Mouse (Mus musculus) large intestine, adult 2 months (tissue): ENCODE measurements around the gene Ick. TPM values are rescaled to one million over a fixed set of nuclear protein-coding genes. Genes with fewer than 3 reads are reported as not detected.
"Not testable (repeated sequence)": the region's sequence is repeated elsewhere in the genome, so short reads cannot be mapped to it uniquely, and the experiment has no call there.

Source experiments
- DNase-seq: peaks from one replicate; pipeline ENCODE4 v3.0.0-alpha.2; 2012; ENCODE audit warnings: low read depth, low spot score
- WGBS: fragments of 180-500 bp; shearing (Covaris S2); methylation state at CpG from one replicate; pipeline ENCODE4 v1.1.7; 2018; 5-methylcytosine and 5-hydroxymethylcytosine counted together
- polyA plus RNA-seq: library from polyadenylated mRNA; depleted of rRNA; stranded (reverse); fragments of >200 nt; gene quantifications from 2 replicates; pipeline ENCODE4 v1.2.3, GENCODE M21; 2012

The Ick gene
- polyA plus RNA-seq, 1 experiment: 18.0 TPM

DNA sequence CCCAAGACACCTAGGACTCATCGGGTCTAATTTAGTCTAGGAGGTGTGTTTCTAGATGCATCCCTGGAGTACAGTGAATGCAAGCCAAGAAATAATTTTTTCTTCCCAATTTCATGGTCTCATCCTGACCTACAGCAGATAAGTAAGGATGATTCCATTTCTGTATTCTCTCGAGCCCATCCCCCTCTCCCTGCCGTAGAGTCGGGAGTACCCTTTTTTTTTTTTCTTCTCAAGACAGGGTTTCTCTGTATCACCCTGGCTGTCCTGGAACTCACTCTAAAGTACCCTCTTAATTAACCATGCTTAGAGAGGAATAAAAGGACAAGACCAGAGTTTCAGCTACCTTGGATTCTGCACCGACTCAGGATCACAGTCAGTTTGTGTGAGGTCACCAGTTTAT lies 69.2 kb downstream of the Ick start:
- no peak for DNase-seq
- WGBS: 84% methylated on average over 5 of the region's 5 CpGs

DNA sequence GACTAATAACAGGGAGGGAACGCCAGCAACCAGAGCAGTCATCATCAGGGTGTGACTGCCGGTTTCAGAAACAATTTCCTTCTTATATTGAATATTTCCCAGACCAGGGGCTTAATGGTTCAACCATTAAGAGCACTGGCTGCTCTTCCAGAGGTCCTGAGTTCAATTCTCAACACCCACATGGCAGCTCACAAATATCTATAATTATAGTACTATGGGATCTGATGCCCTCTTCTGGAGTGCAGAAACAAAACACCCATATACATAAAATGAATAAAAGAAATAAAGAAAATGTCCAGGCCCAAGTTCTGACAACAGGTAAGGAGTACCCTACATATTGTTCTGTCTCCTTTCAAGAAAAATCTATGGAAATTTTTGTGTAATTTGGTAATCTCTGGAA lies 70.1 kb downstream of the Ick start:
- WGBS: 27% methylated on average over 2 of the region's 2 CpGs
- DNase-seq: no peak

DNA sequence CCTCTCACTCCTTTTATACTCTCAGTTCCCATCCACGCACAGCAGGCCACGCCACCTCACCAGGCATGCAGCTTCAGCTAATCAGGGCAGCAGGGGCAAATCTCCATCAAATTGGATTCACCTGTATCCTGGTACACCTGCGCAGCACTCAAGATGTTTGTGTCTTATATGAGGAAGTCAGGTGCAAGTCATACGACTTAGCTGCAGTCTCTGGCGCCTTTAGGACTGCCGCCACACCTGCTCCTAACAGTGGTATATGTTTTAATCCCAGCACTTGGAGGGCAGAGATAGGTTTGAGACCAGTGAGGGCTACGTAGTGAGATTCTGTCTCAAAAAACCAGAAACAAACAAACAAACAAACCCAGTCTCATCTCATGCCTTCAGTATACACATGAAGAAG lies 73.5 kb downstream of the Ick start, which contains the start of gene Gsta4:
TSS of gene Gsta4 (plus strand) at position 301 of the 400 bp plus-strand sequence.
- 94% methylated on average over 5 of the region's 7 CpGs for WGBS
- DNase-seq: not testable (repeated sequence)

DNA sequence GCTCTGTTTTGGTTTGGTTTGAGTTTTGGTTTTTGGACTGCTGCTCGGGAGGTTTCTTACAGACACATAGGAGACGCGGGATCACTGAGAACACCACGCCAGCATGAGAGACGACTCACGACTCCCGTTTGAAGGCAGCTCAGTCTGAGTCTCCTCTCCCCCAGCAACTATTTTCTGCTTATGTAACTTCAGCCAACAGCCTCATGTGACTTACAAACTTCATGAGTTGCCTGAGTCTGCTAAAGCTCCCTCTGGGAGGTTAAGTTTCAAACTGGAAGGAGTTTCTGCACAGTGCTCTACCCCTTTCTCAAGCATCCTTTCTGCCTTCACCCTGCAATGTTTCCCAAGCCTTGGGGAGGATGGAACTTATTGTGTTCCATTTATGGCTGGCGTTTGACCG lies 76.7 kb downstream of the Ick start:
- 84% methylated on average over 9 of the region's 9 CpGs for WGBS
- DNase-seq: no peak

DNA sequence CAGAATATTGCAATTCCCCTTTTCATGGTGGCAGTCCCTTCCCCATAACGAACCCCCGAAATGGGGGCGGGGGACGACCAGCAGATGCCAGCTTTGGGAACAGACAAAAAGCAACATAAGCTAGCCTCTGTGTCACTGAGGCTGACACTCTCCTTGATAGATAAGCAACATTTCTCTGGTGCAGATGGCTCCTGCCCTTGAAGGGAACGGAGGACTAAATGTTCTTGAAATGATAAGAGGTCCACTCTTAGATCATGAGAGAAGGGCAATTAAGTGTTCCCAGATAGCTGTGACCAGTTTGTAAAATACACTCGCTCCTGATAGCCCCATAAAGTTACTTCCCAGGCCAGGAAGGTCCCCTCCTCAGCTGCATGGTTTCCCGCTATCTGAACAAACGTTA lies 79.9 kb downstream of the Ick start:
- no peak for DNase-seq
- 82% methylated on average over 8 of the region's 8 CpGs for WGBS

DNA sequence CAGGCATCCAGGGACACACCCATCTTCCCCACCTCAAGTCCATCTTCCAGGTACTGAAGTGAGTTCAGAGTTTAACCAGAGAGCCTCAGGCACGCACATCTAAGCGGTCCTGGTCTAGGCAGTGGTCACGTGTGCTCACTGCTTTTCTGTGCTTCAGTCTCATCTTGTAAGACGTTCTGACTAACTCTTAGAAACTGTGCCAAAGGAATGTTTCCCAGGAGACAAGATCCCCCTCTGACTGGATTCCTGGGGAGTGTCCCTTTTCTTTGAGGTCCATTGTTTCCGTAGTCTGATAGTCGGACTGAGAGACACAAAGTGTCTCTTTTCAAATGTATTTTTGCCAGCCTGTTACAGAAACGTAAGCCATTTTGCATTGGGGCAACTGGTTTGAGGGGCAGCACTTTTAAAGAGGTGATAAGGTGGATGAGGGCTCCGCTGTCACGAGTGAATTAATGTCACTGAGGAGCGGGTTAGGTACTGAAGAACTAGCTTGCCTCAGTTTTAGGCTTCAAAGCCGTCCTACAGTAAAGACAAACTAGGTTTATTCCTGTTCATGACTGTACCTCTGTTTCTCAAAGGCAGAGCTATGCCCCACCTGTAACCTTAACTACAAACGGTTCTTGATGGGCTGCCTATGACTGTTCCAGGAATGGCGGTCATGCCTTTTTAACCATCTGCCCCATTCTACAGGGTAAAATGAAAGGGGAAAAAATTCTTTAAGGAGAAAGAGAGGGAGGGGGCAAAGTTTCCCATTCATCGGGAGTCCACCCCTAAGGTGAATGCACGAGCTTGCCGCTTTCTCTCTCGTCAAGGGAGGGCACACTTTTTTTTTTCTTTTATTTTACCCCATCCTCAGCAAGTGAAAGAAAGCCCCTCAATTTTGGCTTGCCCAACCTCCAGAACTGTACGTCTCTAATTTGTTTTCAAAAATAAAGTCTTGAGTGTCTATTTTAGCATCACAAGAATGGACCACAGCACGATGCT lies 82.0 kb downstream of the Ick start:
- no peak for DNase-seq
- 16% methylated on average over 19 of the region's 19 CpGs for WGBS

DNA sequence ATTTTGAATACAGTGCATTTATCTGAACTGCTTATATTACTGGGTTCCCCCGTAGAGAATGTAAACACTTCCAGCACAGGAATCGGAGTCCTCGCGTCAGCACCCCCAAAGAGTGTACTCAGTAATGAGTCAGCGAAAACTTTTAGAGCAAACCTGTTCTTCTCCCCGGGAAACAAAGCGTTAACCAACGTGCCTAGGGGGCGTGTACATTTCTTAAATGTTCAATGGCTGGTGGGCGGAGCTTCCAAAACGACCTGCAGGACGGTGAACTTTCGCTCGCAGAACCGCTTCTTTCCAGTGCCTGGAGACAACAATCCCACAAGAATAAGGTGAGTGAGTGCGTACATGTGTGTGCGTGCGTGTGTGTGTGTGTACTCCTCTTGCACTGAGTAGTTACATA lies 82.7 kb downstream of the Ick start:
- DNase-seq: peak; percentile 73
- under 1% methylated on average over 18 of the region's 18 CpGs for WGBS

DNA sequence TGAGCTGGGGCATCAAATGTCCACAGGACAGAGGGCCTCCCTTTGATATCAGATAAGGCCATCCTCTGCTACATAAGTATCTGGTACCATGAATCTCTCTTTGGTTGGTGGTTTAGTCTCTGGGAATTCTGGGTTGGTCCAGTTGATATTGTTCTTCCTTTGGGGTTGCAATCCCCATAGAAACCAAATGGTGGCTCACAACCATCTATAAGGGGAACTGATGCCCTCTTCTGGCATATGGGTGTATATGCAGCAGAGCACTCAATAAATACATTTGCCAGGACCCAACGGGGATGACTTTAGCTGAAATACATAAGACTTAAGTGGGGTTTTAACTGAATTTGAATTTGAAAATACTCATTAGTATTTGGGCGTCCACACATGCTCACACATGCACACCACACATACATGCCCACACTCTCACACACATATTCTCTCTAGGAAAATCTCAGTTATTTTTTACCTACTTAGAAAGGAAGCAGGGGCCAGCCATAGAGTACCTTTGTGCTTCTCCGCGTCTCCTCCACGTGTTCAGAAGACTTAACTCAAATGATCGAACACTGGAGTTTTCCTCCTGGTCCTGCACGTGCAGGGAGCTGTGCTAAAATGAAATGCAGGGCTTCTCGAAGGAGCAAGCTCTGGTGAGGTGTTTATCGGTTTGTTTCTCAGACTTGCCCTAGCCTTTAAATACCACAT lies 85.1 kb downstream of the Ick start:
- peak; percentile 45 for DNase-seq
- WGBS: 44% methylated on average over 9 of the region's 9 CpGs

DNA sequence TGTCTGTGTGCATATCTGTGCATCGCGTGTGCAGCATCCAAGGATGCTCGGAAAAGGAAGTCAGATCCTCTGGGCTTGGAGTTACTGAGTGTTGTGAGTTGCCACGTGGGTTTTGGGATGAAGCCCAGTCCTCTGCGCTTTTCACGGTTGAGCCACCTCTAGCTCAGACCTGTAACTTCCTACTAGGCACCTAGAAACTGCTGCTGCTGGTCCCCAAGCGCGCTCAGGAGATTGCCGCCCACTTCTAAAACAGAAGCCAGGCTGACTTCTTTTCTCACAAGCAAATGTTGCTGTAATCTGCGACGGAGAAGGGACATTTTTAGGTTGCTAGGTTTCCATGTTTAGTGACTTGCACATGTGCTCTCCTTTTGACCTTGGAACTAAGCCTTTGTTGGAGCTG lies 86.0 kb downstream of the Ick start:
- WGBS: 83% methylated on average over 11 of the region's 11 CpGs
- DNase-seq: no peak

DNA sequence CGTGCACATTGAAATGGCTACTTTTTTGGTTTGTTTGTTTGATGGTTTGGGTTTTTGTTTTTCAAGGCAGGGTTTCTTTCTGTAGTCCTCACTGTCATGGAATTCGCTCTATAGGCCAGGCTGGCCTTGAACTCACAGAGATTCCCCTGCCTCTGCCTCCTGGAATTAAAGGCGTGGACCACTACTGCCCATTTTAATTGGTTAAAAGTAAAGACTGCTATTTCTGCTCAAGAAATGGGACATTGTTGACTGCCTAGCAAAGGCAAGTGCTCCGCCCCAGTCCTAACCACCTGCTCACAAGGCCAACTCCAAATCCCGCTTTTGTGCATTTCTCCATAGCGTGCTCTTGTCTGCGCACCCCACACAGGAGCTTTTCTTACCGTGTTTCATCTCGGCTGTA lies 88.8 kb downstream of the Ick start:
- 96% methylated on average over 9 of the region's 9 CpGs for WGBS
- no peak for DNase-seq

DNA sequence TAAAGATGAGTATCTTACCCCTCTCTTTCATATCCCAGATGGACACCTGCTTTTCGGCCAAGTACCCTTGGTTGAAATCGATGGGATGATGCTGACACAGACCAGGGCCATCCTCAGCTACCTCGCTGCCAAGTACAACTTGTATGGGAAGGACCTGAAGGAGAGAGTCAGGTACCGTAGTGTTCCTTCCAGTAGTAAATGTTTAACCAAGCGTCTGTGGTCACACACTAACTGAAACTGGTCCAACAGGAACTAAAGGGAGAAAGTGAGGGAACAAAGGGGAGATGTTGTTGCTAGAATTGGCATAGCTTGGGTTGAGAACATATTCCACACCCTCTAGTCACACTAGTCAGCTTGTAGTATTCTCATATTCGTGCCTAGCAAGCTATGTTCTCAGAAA lies 95.2 kb downstream of the Ick start:
- WGBS: 35% methylated on average over 6 of the region's 6 CpGs
- peak; percentile 88 for DNase-seq

DNA sequence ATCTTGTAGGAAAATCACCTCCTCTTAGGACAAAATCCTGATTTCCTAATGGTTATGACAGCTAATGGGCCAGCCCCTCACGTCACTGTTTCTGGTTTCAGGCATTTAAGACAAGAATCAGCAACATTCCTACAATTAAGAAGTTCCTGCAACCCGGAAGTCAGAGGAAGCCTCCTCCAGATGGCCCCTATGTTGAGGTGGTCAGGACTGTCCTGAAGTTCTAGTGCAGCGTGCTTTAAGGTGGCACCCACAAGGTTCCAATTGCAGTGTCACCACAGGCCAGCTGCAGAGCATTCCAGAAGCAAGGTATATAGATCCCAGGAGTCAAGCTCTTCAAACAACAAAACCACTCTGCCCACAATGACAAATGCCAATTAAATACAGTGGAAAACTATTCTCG lies 100.0 kb downstream of the Ick start:
- WGBS: 65% methylated on average over 4 of the region's 4 CpGs
- no peak for DNase-seq

DNA sequence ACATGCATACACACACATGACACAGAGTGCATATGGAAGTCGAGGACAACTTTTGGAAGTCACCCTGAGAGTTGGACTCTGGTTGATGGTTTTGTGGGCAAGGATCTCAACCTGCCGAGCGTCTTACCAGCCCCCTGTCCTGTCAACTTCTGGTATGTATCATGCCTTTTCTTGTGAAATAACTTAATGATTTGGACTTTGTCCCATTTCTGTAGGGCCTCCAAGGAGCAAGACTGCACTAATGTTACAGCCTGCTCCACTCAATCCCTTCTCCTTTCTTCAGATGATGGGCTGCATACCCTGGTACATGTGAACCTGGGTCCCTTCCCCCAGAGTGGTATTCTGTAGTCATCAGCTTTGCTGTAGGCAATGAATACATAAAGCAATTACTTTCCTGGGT lies 101.1 kb downstream of the Ick start:
- WGBS: 60% methylated on average over 3 of the region's 3 CpGs
- DNase-seq: no peak

DNA sequence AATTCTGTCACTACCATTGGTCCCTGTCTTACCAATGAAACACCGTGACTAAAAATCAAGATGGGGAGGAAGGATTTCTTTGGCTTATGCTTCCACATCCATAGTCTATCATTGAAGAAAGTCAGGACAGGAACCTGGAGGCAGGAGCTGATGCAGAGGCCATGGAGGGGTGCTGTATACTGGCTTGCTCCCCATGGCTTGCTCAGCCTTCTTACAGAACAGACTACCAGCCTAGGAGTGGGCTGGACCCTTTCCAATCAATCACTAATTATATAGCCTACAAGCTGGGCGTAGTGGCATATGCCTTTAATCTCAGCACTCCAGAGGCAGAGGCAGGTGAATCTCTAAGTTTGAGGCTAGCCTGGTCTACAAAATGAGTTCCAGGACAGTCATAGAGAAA lies 101.8 kb downstream of the Ick start:
- 97% methylated on average over 2 of the region's 2 CpGs for WGBS
- DNase-seq: no peak

DNA sequence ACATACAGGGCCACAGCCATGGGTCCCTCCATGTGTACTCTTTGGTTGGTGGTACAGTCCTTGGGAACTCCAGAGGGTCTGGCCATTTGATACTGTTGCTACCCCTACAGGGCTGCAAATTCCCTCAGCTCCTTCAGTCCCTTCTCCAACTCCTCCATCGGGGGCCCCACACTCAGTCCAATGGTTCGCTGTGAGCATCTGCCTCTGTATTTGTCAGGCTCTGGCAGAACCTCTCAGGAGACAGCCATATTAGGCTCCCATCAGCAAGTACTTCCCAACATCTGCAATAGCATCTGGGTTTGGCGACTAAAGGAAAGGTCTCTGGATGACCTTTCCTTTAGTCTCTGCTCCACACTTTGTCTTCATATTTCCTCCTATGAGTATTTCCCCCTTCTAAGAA lies 102.5 kb downstream of the Ick start:
- no peak for DNase-seq
- whole genome bisulfite sequencing: 91% methylated on average over 3 of the region's 3 CpGs

DNA sequence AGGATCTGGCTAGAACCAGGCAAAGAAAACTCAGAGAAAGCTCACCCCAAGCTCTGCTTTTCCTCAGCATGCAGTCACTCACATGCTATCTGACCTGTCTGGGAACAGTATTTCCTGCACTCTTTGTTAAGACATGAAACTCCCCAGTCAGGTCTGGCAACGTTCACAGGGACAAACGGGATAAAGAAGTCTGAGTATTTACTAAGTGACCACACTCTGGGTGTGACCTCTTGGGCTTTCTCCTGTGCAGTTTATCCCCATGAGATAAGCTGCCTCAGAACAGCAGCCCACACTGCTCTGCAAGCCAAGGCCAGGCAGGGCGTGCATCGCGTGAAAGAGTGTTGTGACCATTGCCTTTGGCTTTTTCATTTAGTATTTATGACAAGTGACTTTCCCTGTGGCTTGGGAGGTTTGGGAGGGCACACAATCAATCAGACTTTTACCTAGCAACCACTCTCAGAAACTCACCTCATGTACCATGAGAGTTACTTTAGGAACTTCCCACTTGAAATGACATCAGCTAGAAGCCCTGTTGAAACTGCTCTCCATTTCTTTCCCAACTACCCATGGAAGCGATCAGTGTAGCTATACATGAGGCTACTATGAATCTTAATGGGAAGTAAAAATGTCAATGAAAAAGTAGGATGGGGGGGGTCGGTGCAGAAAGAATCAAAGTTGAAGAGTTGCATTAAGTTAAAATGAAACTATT lies 103.5 kb downstream of the Ick start:
- WGBS: 29% methylated on average over 7 of the region's 7 CpGs
- DNase-seq: no peak

DNA sequence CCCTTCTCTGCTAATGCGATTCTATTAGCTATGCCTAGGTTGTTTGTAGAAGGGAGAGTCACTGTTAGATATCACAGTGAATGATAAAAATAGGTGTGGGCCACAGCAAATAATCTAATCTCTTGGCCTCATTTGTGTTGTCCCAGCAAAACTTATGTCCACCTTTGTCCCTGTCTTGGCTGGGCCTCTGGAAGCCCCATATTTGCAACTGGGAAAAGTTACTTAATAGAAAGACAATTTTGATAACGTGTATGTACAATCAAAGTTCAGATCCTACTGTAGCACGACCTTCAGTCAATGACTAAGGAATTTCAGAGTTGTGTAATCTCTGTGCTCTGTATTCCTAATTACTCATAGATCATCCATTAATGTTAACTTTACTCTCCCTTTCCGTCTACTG lies 108.1 kb downstream of the Ick start:
- WGBS: 33% methylated on average over 4 of the region's 4 CpGs

More for the DNA sequence above, 108.1 kb downstream of the Ick start:
- DNase-seq: no peak
